Mouse (Mus musculus): Measurements from ENCODE around the gene Ckap2.
"Not testable (repeated sequence)": the region's sequence is repeated elsewhere in the genome, so short reads cannot be mapped to it uniquely, and the experiment has no call there.

Gene Ckap2

GRCm38 (mm10) chr8:22149643-22150344 lies 35.8 kb downstream of the Ckap2 start:
- DNase-seq (ENCODE audit: low spot score in 2 of 2) = no peak

- DNase-seq (ENCODE audit: low spot score in 2 of 2) = no peak
Measured at GRCm38 (mm10) chr8:22148367-22148740, 37.3 kb downstream of the Ckap2 start.

GRCm38 (mm10) chr8:22147706-22148366 lies 37.8 kb downstream of the Ckap2 start:
- DNase-seq (ENCODE audit: low spot score in 2 of 2) = no peak

- no peak for DNase-seq (ENCODE audit: low spot score in 2 of 2)
Measured at GRCm38 (mm10) chr8:22145831-22146230, 39.8 kb downstream of the Ckap2 start.

GRCm38 (mm10) chr8:22143764-22144491 lies 41.7 kb downstream of the Ckap2 start:
- no peak for DNase-seq (ENCODE audit: low spot score in 2 of 2)

GRCm38 (mm10) chr8:22142592-22142991 lies 43.0 kb downstream of the Ckap2 start:
- DNase-seq (ENCODE audit: low spot score in 2 of 2) = no peak

GRCm38 (mm10) chr8:22141836-22142385 lies 43.7 kb downstream of the Ckap2 start:
- no peak for DNase-seq (ENCODE audit: low spot score in 2 of 2)

- not testable (repeated sequence) for DNase-seq (ENCODE audit: low spot score in 2 of 2)
Measured at GRCm38 (mm10) chr8:22136462-22136861, 49.2 kb downstream of the Ckap2 start.

- DNase-seq (ENCODE audit: low spot score in 2 of 2) = no peak
Measured at GRCm38 (mm10) chr8:22134750-22135135, 50.9 kb downstream of the Ckap2 start.

GRCm38 (mm10) chr8:22134078-22134749 lies 51.4 kb downstream of the Ckap2 start:
- no peak for DNase-seq (ENCODE audit: low spot score in 2 of 2)

GRCm38 (mm10) chr8:22132062-22132461 lies 53.6 kb downstream of the Ckap2 start:
- DNase-seq (ENCODE audit: low spot score in 2 of 2) = no peak

- DNase-seq (ENCODE audit: low spot score in 2 of 2) = no peak
Measured at GRCm38 (mm10) chr8:22124220-22125152, 61.1 kb downstream of the Ckap2 start, which contains the start of gene Nek5. Gene Nek5 (minus strand): TSS chr8:22125053.

All from right cerebral cortex, postnatal 36 days (tissue).